Mouse (Mus musculus) heart, adult 11 months (tissue): ENCODE results near the gene Fam234a.
"Not testable (repeated sequence)": the region's sequence is repeated elsewhere in the genome, so short reads cannot be mapped to it uniquely, and the experiment has no call there.

Experiments
- DNase-seq: peaks from one replicate; pipeline ENCODE4 v3.0.0; 2022

Fam234a gene

GRCm38 (mm10) chr17:26232863-26233262 is 11.2 kb downstream of the Fam234a start:
- DNase-seq: no peak

GRCm38 (mm10) chr17:26231156-26231555 is 12.9 kb downstream of the Fam234a start:
- DNase-seq: no peak

GRCm38 (mm10) chr17:26229776-26230175 is 14.3 kb downstream of the Fam234a start:
- DNase-seq: no peak

GRCm38 (mm10) chr17:26225150-26225549 is 18.9 kb downstream of the Fam234a start:
- DNase-seq: no peak

- DNase-seq: no peak
Measured at GRCm38 (mm10) chr17:26221508-26221907, 22.5 kb downstream of the Fam234a start.

- no peak for DNase-seq
Measured at GRCm38 (mm10) chr17:26212681-26213080, 31.4 kb downstream of the Fam234a start.

GRCm38 (mm10) chr17:26212241-26212640 is 31.8 kb downstream of the Fam234a start:
- DNase-seq: no peak

- no peak for DNase-seq
Measured at GRCm38 (mm10) chr17:26207686-26208085, 36.4 kb downstream of the Fam234a start, which contains the start of gene Arhgdig. TSS of gene Arhgdig (minus strand) at chr17:26207786.

GRCm38 (mm10) chr17:26206392-26206791 is 37.6 kb downstream of the Fam234a start:
- DNase-seq: no peak

- DNase-seq: peak; percentile 85
Measured at GRCm38 (mm10) chr17:26204766-26205165, 39.3 kb downstream of the Fam234a start.

- DNase-seq: peak; percentile 91
Measured at GRCm38 (mm10) chr17:26203321-26203811, 40.7 kb downstream of the Fam234a start.

- peak; percentile 89 for DNase-seq
Measured at GRCm38 (mm10) chr17:26202737-26203136, 41.3 kb downstream of the Fam234a start, which contains the start of gene Rgs11. TSS of gene Rgs11 (plus strand) at chr17:26202951.

GRCm38 (mm10) chr17:26201998-26202397 is 42.0 kb downstream of the Fam234a start:
- DNase-seq: no peak

- no peak for DNase-seq
Measured at GRCm38 (mm10) chr17:26200831-26201705, 43.0 kb downstream of the Fam234a start.

GRCm38 (mm10) chr17:26198892-26199291 is 45.1 kb downstream of the Fam234a start, which contains the start of gene Pdia2:
TSS of gene Pdia2 (minus strand) at chr17:26199087.
- no peak for DNase-seq

GRCm38 (mm10) chr17:26192481-26193190 is 51.4 kb downstream of the Fam234a start:
- no peak for DNase-seq

- DNase-seq: not testable (repeated sequence)
Measured at GRCm38 (mm10) chr17:26191486-26191885, 52.6 kb downstream of the Fam234a start.

GRCm38 (mm10) chr17:26188091-26188805 is 55.8 kb downstream of the Fam234a start:
- no peak for DNase-seq

GRCm38 (mm10) chr17:26187592-26187991 is 56.5 kb downstream of the Fam234a start:
- DNase-seq: peak; percentile 85

- peak; percentile 41 for DNase-seq
Measured at GRCm38 (mm10) chr17:26181179-26181578, 62.9 kb downstream of the Fam234a start.

- no peak for DNase-seq
Measured at GRCm38 (mm10) chr17:26178611-26179010, 65.4 kb downstream of the Fam234a start.

GRCm38 (mm10) chr17:26175248-26175647 is 68.8 kb downstream of the Fam234a start:
- peak; percentile 61 for DNase-seq

GRCm38 (mm10) chr17:26168039-26168438 is 76.0 kb downstream of the Fam234a start:
- DNase-seq: peak; percentile 95
